Mouse (Mus musculus) cortical plate, adult 2 months (tissue): ENCODE measurements around the gene Nkap.

Experiments used
- CTCF ChIP-seq: fragments of 200-500 bp; IDR thresholded peaks from 2 replicates; pipeline ENCODE4 v1.5.1; 2011; ENCODE audit warnings: mild to moderate bottlenecking, control low read depth, low read length; ENCODE audit not compliant: insufficient read depth; ENCODE audit errors: extremely low read depth
- POLR2A ChIP-seq: fragments of 200-500 bp; IDR thresholded peaks from 2 replicates; pipeline ENCODE4 v1.6.1; 2011; ENCODE audit warnings: mild to moderate bottlenecking, low read length, control low read depth; ENCODE audit not compliant: insufficient read depth; ENCODE audit errors: extremely low read depth

GRCm38 (mm10) chrX:37120212-37120611, 6.4 kb upstream of the Nkap start:
- no peak for TF ChIP-seq CTCF
- TF ChIP-seq POLR2A: no peak
